Mouse (Mus musculus) forebrain, postnatal 0 days (tissue): ENCODE measurements around the gene Pard6b. TPM values are rescaled to one million over a fixed set of nuclear protein-coding genes. Genes with fewer than 3 reads are reported as not detected.
A peak's percentile ranks its signal among the peaks of the same experiment; 100 is the strongest.

Experiments used
- ATAC-seq: fragments of 200-750 bp; cut with Nextera tagmentation; 2 replicates; pipeline ENCODE4 v1.8.0; 2017; ENCODE audit warnings: mild to moderate bottlenecking, moderate library complexity
- DNase-seq: peaks from one replicate; pipeline ENCODE4 v3.0.0-alpha.2; 2015
- H3K27ac ChIP-seq: fragments of 300-500 bp; sonication (generic); 2 replicates; pipeline ENCODE4 v1.5.1; 2014; ENCODE audit warnings: low read depth, mild to moderate bottlenecking, antibody characterized with exemption, low read length, moderate library complexity, mixed read lengths
- H3K27me3 ChIP-seq: fragments of 300-500 bp; sonication (generic); 2 replicates; pipeline ENCODE4 v1.6.1; 2014; ENCODE audit warnings: mild to moderate bottlenecking, low read length, mixed read lengths; ENCODE audit not compliant: insufficient read depth
- H3K36me3 ChIP-seq: fragments of 300-500 bp; sonication (generic); 2 replicates; pipeline ENCODE4 v1.6.1; 2014; ENCODE audit warnings: mild to moderate bottlenecking, moderate library complexity; ENCODE audit not compliant: insufficient read depth
- H3K4me1 ChIP-seq: fragments of 300-500 bp; sonication (generic); 2 replicates; pipeline ENCODE4 v1.6.1; 2014; ENCODE audit warnings: antibody characterized with exemption; ENCODE audit not compliant: insufficient read depth
- H3K4me2 ChIP-seq: fragments of 300-500 bp; sonication (generic); 2 replicates; pipeline ENCODE4 v1.6.1; 2014; ENCODE audit warnings: low read depth, mild to moderate bottlenecking, moderate library complexity
- H3K4me3 ChIP-seq: fragments of 300-500 bp; sonication (generic); 2 replicates; pipeline ENCODE4 v1.5.1; 2014; ENCODE audit warnings: low read depth, low read length, mixed read lengths
- H3K9ac ChIP-seq: fragments of 300-500 bp; sonication (generic); 2 replicates; pipeline ENCODE4 v1.6.1; 2014; ENCODE audit warnings: mild to moderate bottlenecking
- H3K9me3 ChIP-seq: fragments of 300-500 bp; sonication (generic); 2 replicates; pipeline ENCODE4 v1.6.1; 2016; ENCODE audit warnings: low read length
- CTCF ChIP-seq: sonication (generic); IDR thresholded peaks from 2 replicates; pipeline ENCODE4 v1.5.1; 2016; ENCODE audit warnings: antibody characterized with exemption, control low read depth, low read depth
- WGBS: fragments of 180-500 bp; shearing (Covaris S2); extraction: QIAGEN DNeasy Blood & Tissue Kit; methylation state at CpG from one replicate; pipeline ENCODE4 v1.1.7; 2014; 5-methylcytosine and 5-hydroxymethylcytosine counted together
- polyA plus RNA-seq: library from polyadenylated mRNA; unstranded; fragments of >200 nt; fragmentation: Nextera tagmentation; extraction: Ambion mirVana; gene quantifications from 2 replicates; pipeline ENCODE4 v1.2.1, GENCODE M21; 2015
- total RNA-seq: library from RNA; depleted of rRNA; stranded (reverse); fragments of >200 nt; gene quantifications from 2 replicates; pipeline ENCODE4 v1.2.3, GENCODE M21; 2014

The Pard6b gene
- total and polyA plus RNA-seq, 2 experiments from 2014 or later: 4.1 to 5.3 TPM

GRCm38 (mm10) chr2:168059200-168059790 lies 21.5 kb upstream of the Pard6b start:
- ATAC-seq (no peak), DNase-seq (no peak)
- no peak overlapping the region for H3K9ac ChIP-seq
- no peaks in the 10 kb centered on the region for H3K36me3 ChIP-seq
- H3K4me2 ChIP-seq: no peak overlapping the region
- no peaks in the 10 kb centered on the region for H3K27me3 ChIP-seq
- TF ChIP-seq CTCF: peak; percentile 24; the same call in 1 of the 2 replicates
- no peak overlapping the region for H3K27ac ChIP-seq
- 80% methylated on average over 6 of the region's 6 CpGs for WGBS
- no peak overlapping the region for H3K4me3 ChIP-seq
- no peaks in the 10 kb centered on the region for H3K9me3 ChIP-seq
- H3K4me1 ChIP-seq: no peaks in the 10 kb centered on the region

DNA sequence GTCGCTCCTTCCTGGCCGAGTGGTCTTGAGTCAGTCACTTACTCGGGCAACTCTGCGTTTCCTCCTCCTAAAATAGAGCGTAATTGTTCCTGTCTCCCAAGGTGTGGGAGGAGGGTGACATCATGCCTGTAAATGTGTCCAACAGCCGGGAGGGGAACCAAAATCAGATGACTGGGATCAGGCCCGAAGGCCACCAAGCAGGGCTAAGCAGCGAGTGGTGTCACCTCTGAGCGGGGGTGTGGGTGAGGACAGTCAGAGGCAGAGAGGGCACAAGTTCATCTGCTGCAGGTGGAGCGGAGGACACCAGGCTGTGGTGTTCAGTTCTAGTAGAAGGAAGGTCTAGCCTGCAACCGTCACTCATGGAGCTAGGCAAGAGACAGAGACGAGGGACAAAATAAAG lies 17.1 kb upstream of the Pard6b start:
- Histone ChIP-seq H3K4me3 (no peak overlapping the region), H3K4me2 (no peak overlapping the region), H3K9ac (no peak overlapping the region), H3K27me3 (no peaks in the 10 kb centered on the region), H3K4me1 (no peaks in the 10 kb centered on the region), H3K9me3 (no peaks in the 10 kb centered on the region), H3K36me3 (no peaks in the 10 kb centered on the region), H3K27ac (no peak overlapping the region)
- ATAC-seq (no peak), DNase-seq (no peak)
- TF ChIP-seq CTCF: no peak
- 89% methylated on average over 12 of the region's 12 CpGs for WGBS

DNA sequence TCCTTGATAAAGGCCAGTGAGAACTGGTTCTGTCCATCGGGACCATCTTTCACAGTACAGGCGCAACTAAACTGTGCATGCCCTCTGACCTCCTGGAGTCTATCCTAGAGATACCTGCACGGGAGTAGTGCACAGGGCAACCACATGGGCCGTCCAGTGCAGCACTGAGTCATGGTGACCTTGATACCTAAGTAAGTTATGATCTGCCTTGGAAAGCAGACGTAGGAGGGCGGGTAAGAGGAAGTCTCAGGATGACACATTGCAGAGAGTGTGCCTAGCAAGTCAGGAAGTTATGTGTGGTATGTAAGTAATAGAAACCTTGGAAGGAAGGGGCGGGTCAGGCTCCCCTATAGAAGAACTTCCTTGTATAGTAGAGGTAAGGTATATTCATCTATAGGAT lies 15.3 kb upstream of the Pard6b start:
- whole genome bisulfite sequencing: 91% methylated on average over 7 of the region's 7 CpGs
- no peaks in the 10 kb centered on the region for H3K27me3 ChIP-seq
- no peak for TF ChIP-seq CTCF
- H3K4me2 ChIP-seq: no peak overlapping the region
- H3K9ac ChIP-seq: no peak overlapping the region
- H3K4me1 ChIP-seq: no peaks in the 10 kb centered on the region
- DNase-seq: no peak
- ATAC-seq: no peak
- H3K9me3 ChIP-seq: no peaks in the 10 kb centered on the region
- no peak overlapping the region for H3K27ac ChIP-seq
- no peak overlapping the region for H3K4me3 ChIP-seq
- no peaks in the 10 kb centered on the region for H3K36me3 ChIP-seq

GRCm38 (mm10) chr2:168066783-168067182 lies 14.0 kb upstream of the Pard6b start:
- H3K4me1 ChIP-seq: no peaks in the 10 kb centered on the region
- no peaks in the 10 kb centered on the region for H3K27me3 ChIP-seq
- no peak overlapping the region for H3K4me2 ChIP-seq
- H3K9me3 ChIP-seq: no peaks in the 10 kb centered on the region
- 52% methylated on average over 8 of the region's 8 CpGs for WGBS
- ATAC-seq (no peak), DNase-seq (no peak)
- H3K27ac ChIP-seq: no peak overlapping the region
- no peaks in the 10 kb centered on the region for H3K36me3 ChIP-seq
- no peak overlapping the region for H3K9ac ChIP-seq
- H3K4me3 ChIP-seq: no peak overlapping the region
- no peak for TF ChIP-seq CTCF

GRCm38 (mm10) chr2:168070425-168070824 lies 10.4 kb upstream of the Pard6b start:
- H3K4me2 ChIP-seq: no peak overlapping the region
- 60% methylated on average over 5 of the region's 5 CpGs for WGBS
- H3K4me1 ChIP-seq: no peaks in the 10 kb centered on the region
- H3K27ac ChIP-seq: no peak overlapping the region
- TF ChIP-seq CTCF: no peak
- H3K4me3 ChIP-seq: no peak overlapping the region
- DNase-seq (no peak), ATAC-seq (no peak)
- H3K27me3 ChIP-seq: no peaks in the 10 kb centered on the region
- H3K9me3 ChIP-seq: no peaks in the 10 kb centered on the region
- H3K9ac ChIP-seq: no peak overlapping the region
- H3K36me3 ChIP-seq: no peaks in the 10 kb centered on the region

GRCm38 (mm10) chr2:168072436-168073131 lies 8.2 kb upstream of the Pard6b start:
- Histone ChIP-seq H3K9ac (no peak overlapping the region), H3K4me1 (no peaks in the 10 kb centered on the region), H3K4me3 (no peak overlapping the region), H3K4me2 (no peak overlapping the region), H3K27ac (no peak overlapping the region), H3K9me3 (no peaks in the 10 kb centered on the region), H3K36me3 (no peaks in the 10 kb centered on the region), H3K27me3 (no peaks in the 10 kb centered on the region)
- TF ChIP-seq CTCF: no peak
- 9% methylated on average over 12 of the region's 12 CpGs for WGBS
- ATAC-seq (peak; percentile 29; the same call in 1 of the 2 replicates), DNase-seq (no peak)

DNA sequence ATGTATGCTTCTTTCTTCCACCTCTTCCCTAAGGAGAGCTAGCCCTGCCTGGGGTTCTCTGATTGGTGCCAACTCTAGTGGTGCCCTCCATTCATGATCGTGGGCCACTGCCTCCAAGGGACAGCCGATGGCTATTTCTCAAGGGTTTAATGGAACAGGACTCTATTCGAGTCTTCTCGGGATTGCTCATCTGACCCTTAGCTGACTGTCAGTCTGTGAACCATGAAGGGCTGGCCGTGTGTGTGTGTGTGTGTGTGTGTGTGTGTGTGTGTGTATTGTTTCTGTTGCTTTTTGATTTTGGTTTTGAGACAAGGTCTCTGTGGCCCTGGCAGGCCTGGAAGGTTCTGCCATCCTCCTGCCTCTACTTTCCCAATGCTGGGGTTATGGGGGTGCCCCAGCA lies 7.1 kb upstream of the Pard6b start:
- H3K36me3 ChIP-seq: no peaks in the 10 kb centered on the region

More for the DNA sequence above, 7.1 kb upstream of the Pard6b start:
- Histone ChIP-seq H3K4me1 (no peaks in the 10 kb centered on the region), H3K27me3 (no peaks in the 10 kb centered on the region), H3K27ac (no peak overlapping the region), H3K4me3 (no peak overlapping the region), H3K9me3 (no peaks in the 10 kb centered on the region), H3K4me2 (no peak overlapping the region), H3K9ac (no peak overlapping the region)
- no peak for TF ChIP-seq CTCF
- ATAC-seq (no peak), DNase-seq (no peak)
- 74% methylated on average over 5 of the region's 5 CpGs for WGBS
